Mouse (Mus musculus): ENCODE measurements at regions not wholly inside any gene's neighbourhood (a gene's known extent, or its start where the extent isn't known, plus 50 kb on each side); places are given as distances from the start of the nearest gene placed in this dataset.

GRCm38 (mm10) chr3:101691937-101692604 lies 87.6 kb upstream of the Atp1a1 start:
- Histone ChIP-seq H3K4me3 (ENCODE audit: low read depth, low read length) (no peak overlapping the region), H3K27ac (replicated peaks) (peak overlapping the region; percentile 73), H3K36me3 (ENCODE audit: control insufficient read depth, insufficient read depth, low read length) (no peaks in the 10 kb centered on the region), H3K9me3 (ENCODE audit: control insufficient read depth, low read length) (no peaks in the 10 kb centered on the region), H3K9ac (ENCODE audit: low read length) (no peak overlapping the region), H3K4me2 (replicated peaks; ENCODE audit: low read depth) (no peak overlapping the region), H3K27me3 (ENCODE audit: control insufficient read depth, insufficient read depth, low read length) (no peaks in the 10 kb centered on the region), H3K4me1 (replicated peaks; ENCODE audit: control insufficient read depth, insufficient read depth) (no peaks in the 10 kb centered on the region)
- DNase-seq (ENCODE audit: low spot score) (no peak), ATAC-seq (ENCODE audit: low FRiP score, low TSS enrichment) (peak; percentile 40; the same call in 1 of the 2 replicates)
- TF ChIP-seq EP300 (optimal IDR thresholded peaks at IDR 0.05) (peak; percentile 21), CTCF (IDR thresholded peaks at IDR 0.05; ENCODE audit: low read depth) (no peak)
- WGBS: 62% methylated on average over 8 of the region's 8 CpGs

- TF ChIP-seq EP300 (optimal IDR thresholded peaks at IDR 0.05) (no peak), CTCF (IDR thresholded peaks at IDR 0.05; ENCODE audit: low read depth) (no peak)
- Histone ChIP-seq H3K4me2 (replicated peaks; ENCODE audit: low read depth) (no peak overlapping the region), H3K36me3 (ENCODE audit: control insufficient read depth, insufficient read depth, low read length) (no peaks in the 10 kb centered on the region), H3K4me1 (replicated peaks; ENCODE audit: control insufficient read depth, insufficient read depth) (no peaks in the 10 kb centered on the region), H3K4me3 (ENCODE audit: low read depth, low read length) (no peak overlapping the region), H3K9me3 (ENCODE audit: control insufficient read depth, low read length) (no peaks in the 10 kb centered on the region), H3K9ac (ENCODE audit: low read length) (no peak overlapping the region), H3K27ac (replicated peaks) (no peak overlapping the region), H3K27me3 (ENCODE audit: control insufficient read depth, insufficient read depth, low read length) (no peaks in the 10 kb centered on the region)
- ATAC-seq (ENCODE audit: low FRiP score, low TSS enrichment): no peak
- WGBS: 53% methylated on average over 2 of the region's 2 CpGs
- no peak for DNase-seq (ENCODE audit: low spot score)
Observed at GRCm38 (mm10) chr3:101690779-101691178, 86.3 kb upstream of the Atp1a1 start.

- Histone ChIP-seq H3K27me3 (ENCODE audit: control insufficient read depth, insufficient read depth, low read length) (no peaks in the 10 kb centered on the region), H3K27ac (replicated peaks) (no peak overlapping the region), H3K4me3 (ENCODE audit: low read depth, low read length) (no peak overlapping the region), H3K4me2 (replicated peaks; ENCODE audit: low read depth) (no peak overlapping the region), H3K9me3 (ENCODE audit: control insufficient read depth, low read length) (no peaks in the 10 kb centered on the region), H3K4me1 (replicated peaks; ENCODE audit: control insufficient read depth, insufficient read depth) (no peaks in the 10 kb centered on the region), H3K9ac (ENCODE audit: low read length) (no peak overlapping the region), H3K36me3 (ENCODE audit: control insufficient read depth, insufficient read depth, low read length) (no peaks in the 10 kb centered on the region)
- ATAC-seq (ENCODE audit: low FRiP score, low TSS enrichment) (no peak), DNase-seq (ENCODE audit: low spot score) (no peak)
- 87% methylated on average over 6 of the region's 6 CpGs for WGBS
- TF ChIP-seq CTCF (IDR thresholded peaks at IDR 0.05; ENCODE audit: low read depth) (no peak), EP300 (optimal IDR thresholded peaks at IDR 0.05) (no peak)
Observed at GRCm38 (mm10) chr3:101690222-101690621, 85.7 kb upstream of the Atp1a1 start.

GRCm38 (mm10) chr3:101685203-101685602 lies 80.7 kb upstream of the Atp1a1 start:
- no peak overlapping the region for H3K9ac ChIP-seq (ENCODE audit: low read length)
- H3K9me3 ChIP-seq (ENCODE audit: control insufficient read depth, low read length): no peaks in the 10 kb centered on the region
- 64% methylated on average over 7 of the region's 7 CpGs for WGBS
- no peak for DNase-seq (ENCODE audit: low spot score)
- H3K4me3 ChIP-seq (ENCODE audit: low read depth, low read length): no peak overlapping the region
- no peak overlapping the region for H3K4me2 ChIP-seq (replicated peaks; ENCODE audit: low read depth)
- H3K4me1 ChIP-seq (replicated peaks; ENCODE audit: control insufficient read depth, insufficient read depth): no peaks in the 10 kb centered on the region
- 0 out of 2 replicates have a peak, but pooled peaks have one; percentile 54 for ATAC-seq (ENCODE audit: low FRiP score, low TSS enrichment)
- no peak for TF ChIP-seq EP300 (optimal IDR thresholded peaks at IDR 0.05)
- TF ChIP-seq CTCF (IDR thresholded peaks at IDR 0.05; ENCODE audit: low read depth): no peak
- no peak overlapping the region for H3K27ac ChIP-seq (replicated peaks)
- no peaks in the 10 kb centered on the region for H3K27me3 ChIP-seq (ENCODE audit: control insufficient read depth, insufficient read depth, low read length)
- no peaks in the 10 kb centered on the region for H3K36me3 ChIP-seq (ENCODE audit: control insufficient read depth, insufficient read depth, low read length)

- Histone ChIP-seq H3K4me3 (ENCODE audit: low read depth, low read length) (no peak overlapping the region), H3K4me2 (replicated peaks; ENCODE audit: low read depth) (no peak overlapping the region), H3K36me3 (ENCODE audit: control insufficient read depth, insufficient read depth, low read length) (no peaks in the 10 kb centered on the region), H3K4me1 (replicated peaks; ENCODE audit: control insufficient read depth, insufficient read depth) (peaks cover 6% of the 10 kb centered on the region), H3K27me3 (ENCODE audit: control insufficient read depth, insufficient read depth, low read length) (no peaks in the 10 kb centered on the region), H3K9ac (ENCODE audit: low read length) (no peak overlapping the region), H3K9me3 (ENCODE audit: control insufficient read depth, low read length) (no peaks in the 10 kb centered on the region), H3K27ac (replicated peaks) (no peak overlapping the region)
- TF ChIP-seq EP300 (optimal IDR thresholded peaks at IDR 0.05) (no peak), CTCF (IDR thresholded peaks at IDR 0.05; ENCODE audit: low read depth) (no peak)
- 75% methylated on average over 4 of the region's 4 CpGs for WGBS
- ATAC-seq (ENCODE audit: low FRiP score, low TSS enrichment) (no peak), DNase-seq (ENCODE audit: low spot score) (no peak)
Observed at GRCm38 (mm10) chr3:101672943-101673342, 68.5 kb upstream of the Atp1a1 start.

- no peaks in the 10 kb centered on the region for H3K9me3 ChIP-seq (ENCODE audit: control insufficient read depth, low read length)
- ATAC-seq (ENCODE audit: low FRiP score, low TSS enrichment) (peak; percentile 45), DNase-seq (ENCODE audit: low spot score) (peak; percentile 75)
- TF ChIP-seq EP300 (optimal IDR thresholded peaks at IDR 0.05): no peak
- TF ChIP-seq CTCF (IDR thresholded peaks at IDR 0.05; ENCODE audit: low read depth): no peak
- H3K9ac ChIP-seq (ENCODE audit: low read length): 0 out of 2 replicates have a peak overlapping the region, but pooled peaks have one; percentile 8
- 26% methylated on average over 8 of the region's 8 CpGs for WGBS
- H3K4me3 ChIP-seq (ENCODE audit: low read depth, low read length): no peak overlapping the region
- H3K4me2 ChIP-seq (replicated peaks; ENCODE audit: low read depth): no peak overlapping the region
- no peaks in the 10 kb centered on the region for H3K27me3 ChIP-seq (ENCODE audit: control insufficient read depth, insufficient read depth, low read length)
- peaks cover 6% of the 10 kb centered on the region for H3K4me1 ChIP-seq (replicated peaks; ENCODE audit: control insufficient read depth, insufficient read depth)
- no peaks in the 10 kb centered on the region for H3K36me3 ChIP-seq (ENCODE audit: control insufficient read depth, insufficient read depth, low read length)
- peak overlapping the region; percentile 75 for H3K27ac ChIP-seq (replicated peaks)
Observed at GRCm38 (mm10) chr3:101670561-101671001, 66.1 kb upstream of the Atp1a1 start.

Data from stomach, postnatal 0 days (tissue).